Mouse (Mus musculus): ENCODE measurements at regions not wholly inside any gene's neighbourhood (a gene's known extent, or its start where the extent isn't known, plus 50 kb on each side); places are given as distances from the start of the nearest gene placed in this dataset.
"Not testable (repeated sequence)": the region's sequence is repeated elsewhere in the genome, so short reads cannot be mapped to it uniquely, and the experiment has no call there.

GRCm38 (mm10) chr3:134330943-134331342 lies 94.7 kb downstream of the Cxxc4 start:
- Histone ChIP-seq H3K9me3 (no peaks in the 10 kb centered on the region), H3K4me2 (replicated peaks) (peak overlapping the region; percentile 33), H3K36me3 (no peaks in the 10 kb centered on the region), H3K27ac (replicated peaks) (peak overlapping the region; percentile 67), H3K4me3 (peak overlapping the region; percentile 22), H3K9ac (replicated peaks) (0 out of 2 replicates have a peak overlapping the region, but pooled peaks have one; percentile 5), H3K27me3 (no peaks in the 10 kb centered on the region), H3K4me1 (peaks cover 17% of the 10 kb centered on the region)
- ATAC-seq (ENCODE audit: low FRiP score, low read depth), result peak; percentile 52
- 47% methylated on average over 11 of the region's 11 CpGs for WGBS

DNA sequence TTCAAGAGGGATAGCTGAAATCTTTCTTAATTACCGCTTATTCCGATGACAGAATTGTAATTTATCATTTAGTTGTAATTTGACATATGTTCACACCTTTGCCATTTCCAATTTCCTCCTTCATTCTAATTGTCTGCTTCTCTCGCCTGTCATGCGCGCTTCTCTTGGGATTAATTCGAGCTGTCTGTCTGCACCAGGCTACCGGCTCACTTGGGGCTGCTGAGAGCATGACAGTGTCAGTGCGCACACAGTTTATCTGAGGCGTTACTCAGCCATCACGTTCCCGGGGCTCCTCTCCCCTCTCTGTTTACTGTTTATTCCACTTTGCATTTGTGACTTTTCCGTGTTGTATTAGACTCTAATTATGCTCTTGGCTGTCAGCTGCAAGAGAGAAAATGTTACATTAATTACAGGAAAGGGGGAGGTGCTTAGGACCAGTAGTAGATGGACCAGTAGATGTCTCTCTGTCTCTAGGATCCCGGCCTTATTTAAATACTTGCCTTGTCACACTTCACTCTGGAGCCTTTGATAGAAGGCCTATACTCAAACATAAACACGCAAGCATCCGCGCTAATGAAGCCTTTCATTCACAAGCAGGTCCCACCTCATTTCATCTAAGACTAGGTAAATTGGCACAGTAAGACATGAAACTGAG lies 95.3 kb downstream of the Cxxc4 start:
- Histone ChIP-seq H3K4me2 (replicated peaks) (peak overlapping the region; percentile 33), H3K36me3 (no peaks in the 10 kb centered on the region), H3K4me3 (peak overlapping the region; percentile 22), H3K4me1 (peaks cover 17% of the 10 kb centered on the region), H3K27ac (replicated peaks) (peak overlapping the region; percentile 67), H3K9me3 (no peaks in the 10 kb centered on the region), H3K9ac (replicated peaks) (0 out of 2 replicates have a peak overlapping the region, but pooled peaks have one; percentile 5), H3K27me3 (no peaks in the 10 kb centered on the region)
- 44% methylated on average over 16 of the region's 16 CpGs for WGBS
- ATAC-seq (ENCODE audit: low FRiP score, low read depth), result peak; percentile 81

GRCm38 (mm10) chr3:134339093-134339695 lies 102.9 kb downstream of the Cxxc4 start:
- not testable (repeated sequence) for ATAC-seq (ENCODE audit: low FRiP score, low read depth); H3K27me3 ChIP-seq; H3K4me2 ChIP-seq (replicated peaks); H3K4me3 ChIP-seq; H3K9ac ChIP-seq (replicated peaks); H3K9me3 ChIP-seq; H3K27ac ChIP-seq (replicated peaks); H3K4me1 ChIP-seq; H3K36me3 ChIP-seq
- 89% methylated on average over 3 of the region's 3 CpGs for WGBS

GRCm38 (mm10) chr3:134365948-134366347 lies 129.7 kb downstream of the Cxxc4 start:
- no peaks in the 10 kb centered on the region for H3K36me3 ChIP-seq

DNA sequence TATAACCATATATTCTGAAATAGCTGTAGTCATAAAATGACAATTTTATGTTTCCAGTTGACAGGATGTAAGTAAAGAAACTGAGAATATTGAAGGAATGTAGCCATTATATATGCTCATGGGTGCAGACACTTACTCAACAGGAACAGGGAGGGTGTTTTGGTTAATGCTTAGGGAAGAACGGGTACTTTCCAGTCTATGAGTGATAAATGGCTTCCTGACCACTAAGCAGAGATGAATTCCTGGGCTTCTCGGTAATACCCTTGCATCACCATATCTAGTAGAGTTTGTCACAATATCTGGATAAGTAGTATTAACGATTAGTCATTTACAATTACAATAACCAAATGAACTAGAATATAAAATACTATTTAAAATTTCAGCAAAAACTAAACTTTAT lies 130.5 kb downstream of the Cxxc4 start:
- Histone ChIP-seq H3K4me3 (no peak overlapping the region), H3K4me1 (peaks cover 10% of the 10 kb centered on the region), H3K27me3 (no peaks in the 10 kb centered on the region), H3K9ac (replicated peaks) (no peak overlapping the region), H3K9me3 (no peaks in the 10 kb centered on the region), H3K4me2 (replicated peaks) (no peak overlapping the region), H3K27ac (replicated peaks) (no peak overlapping the region), H3K36me3 (no peaks in the 10 kb centered on the region)
- 88% methylated on average over 3 of the region's 3 CpGs for WGBS
- ATAC-seq (ENCODE audit: low FRiP score, low read depth), result no peak

More at GRCm38 (mm10) chr3:134365948-134366347, 129.7 kb downstream of the Cxxc4 start:
- no peaks in the 10 kb centered on the region for H3K27me3 ChIP-seq
- no peak overlapping the region for H3K9ac ChIP-seq (replicated peaks)
- ATAC-seq (ENCODE audit: low FRiP score, low read depth), result no peak
- H3K4me2 ChIP-seq (replicated peaks), result no peak overlapping the region
- H3K4me1 ChIP-seq, result peaks cover 10% of the 10 kb centered on the region
- H3K9me3 ChIP-seq, result no peaks in the 10 kb centered on the region
- no peak overlapping the region for H3K4me3 ChIP-seq
- 77% methylated on average over 4 of the region's 4 CpGs for WGBS
- H3K27ac ChIP-seq (replicated peaks), result no peak overlapping the region

GRCm38 (mm10) chr3:134368591-134368990 lies 132.3 kb downstream of the Cxxc4 start:
- Histone ChIP-seq H3K9ac (replicated peaks) (no peak overlapping the region), H3K9me3 (no peaks in the 10 kb centered on the region), H3K27me3 (no peaks in the 10 kb centered on the region), H3K4me1 (peaks cover 10% of the 10 kb centered on the region), H3K36me3 (no peaks in the 10 kb centered on the region), H3K27ac (replicated peaks) (no peak overlapping the region), H3K4me2 (replicated peaks) (no peak overlapping the region), H3K4me3 (no peak overlapping the region)
- no peak for ATAC-seq (ENCODE audit: low FRiP score, low read depth)

- no peaks in the 10 kb centered on the region for H3K36me3 ChIP-seq
- no peak overlapping the region for H3K27ac ChIP-seq (replicated peaks)
- H3K4me3 ChIP-seq, result no peak overlapping the region
- no peaks in the 10 kb centered on the region for H3K9me3 ChIP-seq
- H3K27me3 ChIP-seq, result no peaks in the 10 kb centered on the region
- H3K4me1 ChIP-seq, result peaks cover 10% of the 10 kb centered on the region
- 55% methylated on average over 4 of the region's 4 CpGs for WGBS
- ATAC-seq (ENCODE audit: low FRiP score, low read depth), result 0 out of 2 replicates have a peak, but pooled peaks have one; percentile 27
- H3K4me2 ChIP-seq (replicated peaks), result no peak overlapping the region
- no peak overlapping the region for H3K9ac ChIP-seq (replicated peaks)
Observed at GRCm38 (mm10) chr3:134369126-134369525, 132.8 kb downstream of the Cxxc4 start.

DNA sequence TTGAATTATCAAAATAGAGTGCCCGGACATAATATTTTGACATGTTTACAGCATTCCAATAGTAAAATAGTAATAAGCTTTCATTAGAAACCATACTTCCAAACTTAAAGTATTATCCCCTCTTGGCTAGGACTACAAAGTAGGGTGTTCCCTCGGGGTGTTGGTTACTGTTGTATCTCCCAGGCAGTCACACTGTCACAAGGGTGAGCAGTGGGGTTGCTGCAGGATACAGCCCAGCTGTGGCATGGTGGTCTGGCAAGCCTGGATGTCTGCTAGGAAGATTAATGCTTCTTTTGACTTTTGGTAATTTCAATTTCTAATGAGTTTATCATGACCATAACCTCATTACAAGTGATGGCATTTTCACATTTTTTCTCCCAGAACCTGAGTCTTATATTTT lies 143.3 kb downstream of the Cxxc4 start:
- 71% methylated on average over 2 of the region's 2 CpGs for WGBS
- H3K36me3 ChIP-seq, result no peaks in the 10 kb centered on the region
- no peaks in the 10 kb centered on the region for H3K9me3 ChIP-seq
- ATAC-seq (ENCODE audit: low FRiP score, low read depth), result no peak
- H3K9ac ChIP-seq (replicated peaks), result no peak overlapping the region
- no peak overlapping the region for H3K27ac ChIP-seq (replicated peaks)
- no peaks in the 10 kb centered on the region for H3K4me1 ChIP-seq
- no peak overlapping the region for H3K4me3 ChIP-seq
- H3K4me2 ChIP-seq (replicated peaks), result no peak overlapping the region
- H3K27me3 ChIP-seq, result no peaks in the 10 kb centered on the region

- Histone ChIP-seq H3K9ac (replicated peaks) (no peak overlapping the region), H3K4me1 (no peaks in the 10 kb centered on the region), H3K36me3 (no peaks in the 10 kb centered on the region), H3K27me3 (no peaks in the 10 kb centered on the region), H3K4me2 (replicated peaks) (no peak overlapping the region), H3K9me3 (no peaks in the 10 kb centered on the region), H3K4me3 (no peak overlapping the region), H3K27ac (replicated peaks) (no peak overlapping the region)
- WGBS, result 82% methylated on average over 4 of the region's 4 CpGs
- no peak for ATAC-seq (ENCODE audit: low FRiP score, low read depth)
Observed at GRCm38 (mm10) chr3:134390472-134391336, 154.4 kb downstream of the Cxxc4 start.

- Histone ChIP-seq H3K4me2 (replicated peaks) (no peak overlapping the region), H3K4me1 (0 out of 2 replicates have a peak, but pooled peaks cover 2% of the 10 kb centered on the region), H3K9me3 (no peaks in the 10 kb centered on the region), H3K36me3 (no peaks in the 10 kb centered on the region), H3K4me3 (no peak overlapping the region), H3K9ac (replicated peaks) (no peak overlapping the region), H3K27me3 (no peaks in the 10 kb centered on the region), H3K27ac (replicated peaks) (no peak overlapping the region)
- WGBS, result 35% methylated on average over 4 of the region's 4 CpGs
- ATAC-seq (ENCODE audit: low FRiP score, low read depth), result no peak
Observed at GRCm38 (mm10) chr3:134400395-134401090, 164.3 kb downstream of the Cxxc4 start.

DNA sequence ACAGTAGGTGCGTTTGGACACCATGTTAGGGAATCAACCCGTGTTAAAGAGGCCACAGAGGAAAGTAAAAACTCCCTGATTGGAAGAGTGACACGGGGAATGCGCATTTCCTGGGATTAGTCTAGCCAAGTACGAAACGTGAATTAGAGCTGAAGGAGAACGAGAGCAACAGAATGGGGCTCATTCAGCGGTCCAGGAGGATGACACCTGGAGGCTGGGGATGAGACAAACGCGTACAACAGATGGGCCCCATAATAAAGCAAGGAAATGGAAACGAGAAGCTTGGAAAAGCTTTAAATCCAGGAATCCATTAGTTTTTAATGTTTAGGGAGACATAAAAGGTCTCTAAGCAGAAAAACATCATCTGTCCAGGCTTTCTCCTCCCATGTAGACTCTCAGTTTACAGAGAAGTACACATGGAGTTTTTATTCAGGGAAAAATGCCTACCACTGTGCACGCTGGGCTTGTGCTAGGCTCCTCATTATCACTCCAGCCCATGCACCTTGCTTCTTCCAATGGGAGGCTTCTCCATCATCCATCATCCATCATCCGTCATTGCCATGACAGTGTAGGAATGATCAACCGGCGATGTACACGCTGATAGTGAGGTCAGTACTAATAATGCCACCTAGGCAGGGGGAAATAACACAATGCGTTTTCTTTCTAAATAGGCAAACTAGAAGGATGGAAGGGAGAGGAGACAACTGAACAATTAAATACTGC lies 179.5 kb downstream of the Cxxc4 start:
- Histone ChIP-seq H3K27me3 (no peaks in the 10 kb centered on the region), H3K9ac (replicated peaks) (no peak overlapping the region), H3K4me1 (no peaks in the 10 kb centered on the region), H3K4me2 (replicated peaks) (no peak overlapping the region), H3K27ac (replicated peaks) (no peak overlapping the region), H3K4me3 (no peak overlapping the region), H3K36me3 (no peaks in the 10 kb centered on the region), H3K9me3 (no peaks in the 10 kb centered on the region)
- WGBS, result 72% methylated on average over 17 of the region's 17 CpGs
- ATAC-seq (ENCODE audit: low FRiP score, low read depth), result 0 out of 2 replicates have a peak, but pooled peaks have one; percentile 41

All from midbrain, embryonic 12.5 days (tissue).